Mouse (Mus musculus): Measurements from ENCODE around the gene Gm49380. TPM values are rescaled to one million over a fixed set of nuclear protein-coding genes. Genes with fewer than 3 reads are reported as not detected.
A peak's percentile ranks its signal among the peaks of the same experiment; 100 is the strongest.

The Gm49380 gene
- total and polyA plus RNA-seq, 2 experiments, result 0.09 TPM; not detected in 1

- peak overlapping the region; percentile 83 for H3K27ac ChIP-seq (replicated peaks; ENCODE audit: insufficient read depth, low read depth, low read length)
These were observed 16.7 kb upstream of the Gm49380 start for GRCm38 (mm10) chr9:44130034-44130433.

DNA sequence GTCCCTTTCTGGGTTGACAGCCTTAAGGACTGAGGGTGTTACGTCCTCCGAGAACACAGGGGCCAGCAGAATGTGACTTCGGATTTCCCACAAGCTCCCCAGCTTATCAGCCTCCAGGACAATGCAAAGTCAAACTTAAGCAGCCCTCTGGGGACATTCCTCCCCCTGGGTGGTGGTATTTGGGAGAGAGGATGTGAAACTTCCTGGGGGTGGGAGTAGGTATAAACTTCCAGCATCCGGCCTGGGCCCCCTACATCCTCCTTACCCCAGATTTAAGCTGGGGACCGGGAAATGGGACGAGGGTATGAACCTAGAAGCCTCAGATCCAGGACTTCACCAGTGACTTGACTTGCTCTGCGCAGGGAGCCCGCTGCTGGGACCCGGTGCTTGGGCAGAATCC lies 16.3 kb upstream of the Gm49380 start:
- peak overlapping the region; percentile 56 for H3K27ac ChIP-seq (replicated peaks; ENCODE audit: insufficient read depth, low read depth, low read length)
- TF ChIP-seq POLR2A (IDR thresholded peaks at IDR 0.05; ENCODE audit: extremely low read depth, insufficient read depth, low read length), result no peak
- TF ChIP-seq CTCF (IDR thresholded peaks at IDR 0.05; ENCODE audit: low read depth, low read length), result no peak
- no peaks in the 10 kb centered on the region; the same call in 1 of the 2 replicates for H3K79me2 ChIP-seq (ENCODE audit: control insufficient read depth, insufficient read depth, low read length)
- H3K9ac ChIP-seq (ENCODE audit: low read depth, low read length), result peak overlapping the region; percentile 15; the same call in 1 of the 2 replicates
- peaks cover 18% of the 10 kb centered on the region for H3K4me1 ChIP-seq (ENCODE audit: control insufficient read depth, insufficient read depth, low read length)
- no peaks in the 10 kb centered on the region for H3K36me3 ChIP-seq (ENCODE audit: control insufficient read depth, insufficient read depth, low read length)
- peak overlapping the region; percentile 32; the same call in 1 of the 2 replicates for H3K4me3 ChIP-seq (ENCODE audit: insufficient read depth, low read depth, low read length)
- DNase-seq (ENCODE audit: extremely low read depth, low read depth, low spot score), result peak; percentile 28
- 27% methylated on average over 9 of the region's 9 CpGs for WGBS
- peaks cover 10% of the 10 kb centered on the region; the same call in 1 of the 2 replicates for H3K27me3 ChIP-seq (ENCODE audit: control insufficient read depth, insufficient read depth, low read length)

More at GRCm38 (mm10) chr9:44130034-44130433, 16.7 kb upstream of the Gm49380 start:
- Histone ChIP-seq H3K36me3 (ENCODE audit: control insufficient read depth, insufficient read depth, low read length) (no peaks in the 10 kb centered on the region), H3K9ac (ENCODE audit: low read depth, low read length) (peak overlapping the region; percentile 61), H3K4me1 (ENCODE audit: control insufficient read depth, insufficient read depth, low read length) (peaks cover 18% of the 10 kb centered on the region), H3K79me2 (ENCODE audit: control insufficient read depth, insufficient read depth, low read length) (no peaks in the 10 kb centered on the region; the same call in 1 of the 2 replicates), H3K27me3 (ENCODE audit: control insufficient read depth, insufficient read depth, low read length) (peaks cover 10% of the 10 kb centered on the region; the same call in 1 of the 2 replicates), H3K4me3 (ENCODE audit: insufficient read depth, low read depth, low read length) (peak overlapping the region; percentile 32; the same call in 1 of the 2 replicates)
- WGBS, result 1% methylated on average over 27 of the region's 27 CpGs
- DNase-seq (ENCODE audit: extremely low read depth, low read depth, low spot score), result peak; percentile 37
- no peak for TF ChIP-seq CTCF (IDR thresholded peaks at IDR 0.05; ENCODE audit: low read depth, low read length)
- 0 out of 2 replicates have a peak, but pooled peaks have one; percentile 16 for TF ChIP-seq POLR2A (IDR thresholded peaks at IDR 0.05; ENCODE audit: extremely low read depth, insufficient read depth, low read length)

GRCm38 (mm10) chr9:44127351-44127801 lies 14.1 kb upstream of the Gm49380 start:
- peaks cover 4% of the 10 kb centered on the region; the same call in 1 of the 2 replicates for H3K27me3 ChIP-seq (ENCODE audit: control insufficient read depth, insufficient read depth, low read length)
- peaks cover 14% of the 10 kb centered on the region for H3K4me1 ChIP-seq (ENCODE audit: control insufficient read depth, insufficient read depth, low read length)
- no peak overlapping the region for H3K9ac ChIP-seq (ENCODE audit: low read depth, low read length)
- WGBS, result 43% methylated on average over 3 of the region's 3 CpGs
- H3K79me2 ChIP-seq (ENCODE audit: control insufficient read depth, insufficient read depth, low read length), result no peaks in the 10 kb centered on the region
- peak; percentile 56 for DNase-seq (ENCODE audit: extremely low read depth, low read depth, low spot score)
- TF ChIP-seq POLR2A (IDR thresholded peaks at IDR 0.05; ENCODE audit: extremely low read depth, insufficient read depth, low read length) (no peak), CTCF (IDR thresholded peaks at IDR 0.05; ENCODE audit: low read depth, low read length) (no peak)
- H3K36me3 ChIP-seq (ENCODE audit: control insufficient read depth, insufficient read depth, low read length), result no peaks in the 10 kb centered on the region
- H3K4me3 ChIP-seq (ENCODE audit: insufficient read depth, low read depth, low read length), result no peak overlapping the region
- H3K27ac ChIP-seq (replicated peaks; ENCODE audit: insufficient read depth, low read depth, low read length), result 0 out of 2 replicates have a peak overlapping the region, but pooled peaks have one; percentile 43

DNA sequence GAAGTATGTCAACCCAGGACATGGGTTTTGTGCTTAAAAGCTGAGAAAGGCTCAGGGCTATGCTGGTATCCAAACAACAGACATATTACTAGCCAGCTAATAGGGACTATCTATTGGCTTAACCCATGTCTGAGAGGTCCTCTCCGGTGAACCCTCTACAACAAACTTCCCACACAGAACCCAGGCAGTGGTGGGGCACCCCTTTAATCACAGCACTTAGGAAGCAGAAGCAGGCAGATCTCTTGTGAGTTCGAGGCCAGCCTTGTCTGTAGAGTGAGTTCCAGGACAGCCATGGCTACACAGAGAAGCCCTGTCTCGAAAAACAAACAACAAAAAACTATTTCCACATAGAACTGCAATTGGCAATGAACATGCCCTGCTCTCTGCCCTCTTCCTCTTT lies 13.4 kb upstream of the Gm49380 start:
- Histone ChIP-seq H3K79me2 (ENCODE audit: control insufficient read depth, insufficient read depth, low read length) (no peaks in the 10 kb centered on the region), H3K9ac (ENCODE audit: low read depth, low read length) (no peak overlapping the region), H3K27ac (replicated peaks; ENCODE audit: insufficient read depth, low read depth, low read length) (peak overlapping the region; percentile 71), H3K4me1 (ENCODE audit: control insufficient read depth, insufficient read depth, low read length) (peaks cover 14% of the 10 kb centered on the region), H3K4me3 (ENCODE audit: insufficient read depth, low read depth, low read length) (no peak overlapping the region), H3K27me3 (ENCODE audit: control insufficient read depth, insufficient read depth, low read length) (peaks cover 4% of the 10 kb centered on the region; the same call in 1 of the 2 replicates), H3K36me3 (ENCODE audit: control insufficient read depth, insufficient read depth, low read length) (no peaks in the 10 kb centered on the region)
- no peak for TF ChIP-seq POLR2A (IDR thresholded peaks at IDR 0.05; ENCODE audit: extremely low read depth, insufficient read depth, low read length)
- TF ChIP-seq CTCF (IDR thresholded peaks at IDR 0.05; ENCODE audit: low read depth, low read length), result no peak
- 32% methylated on average over 3 of the region's 3 CpGs for WGBS
- peak; percentile 77 for DNase-seq (ENCODE audit: extremely low read depth, low read depth, low spot score)

GRCm38 (mm10) chr9:44125546-44126428 lies 12.5 kb upstream of the Gm49380 start:
- Histone ChIP-seq H3K9ac (ENCODE audit: low read depth, low read length) (no peak overlapping the region), H3K4me1 (ENCODE audit: control insufficient read depth, insufficient read depth, low read length) (peaks cover 14% of the 10 kb centered on the region), H3K27ac (replicated peaks; ENCODE audit: insufficient read depth, low read depth, low read length) (no peak overlapping the region), H3K27me3 (ENCODE audit: control insufficient read depth, insufficient read depth, low read length) (peaks cover 4% of the 10 kb centered on the region; the same call in 1 of the 2 replicates), H3K4me3 (ENCODE audit: insufficient read depth, low read depth, low read length) (no peak overlapping the region), H3K36me3 (ENCODE audit: control insufficient read depth, insufficient read depth, low read length) (no peaks in the 10 kb centered on the region), H3K79me2 (ENCODE audit: control insufficient read depth, insufficient read depth, low read length) (no peaks in the 10 kb centered on the region)
- TF ChIP-seq POLR2A (IDR thresholded peaks at IDR 0.05; ENCODE audit: extremely low read depth, insufficient read depth, low read length) (no peak), CTCF (IDR thresholded peaks at IDR 0.05; ENCODE audit: low read depth, low read length) (peak; percentile 77)
- WGBS, result 34% methylated on average over 18 of the region's 18 CpGs
- peak; percentile 72 for DNase-seq (ENCODE audit: extremely low read depth, low read depth, low spot score)

Data from liver, adult 2 months (tissue).